8 mouse cellular contexts compared by ENCODE assay signal in genomic region chr16:57243858-57244248, GRCm38 (mm10). TPM values are rescaled to one million over a fixed set of nuclear protein-coding genes. Genes with fewer than 3 reads are reported as not detected.
DNase-seq lines count a peak whose midpoint lies in the region; ATAC-seq and TF ChIP-seq lines count a peak whose summit lies in the region.

No protein-coding gene starts in this region.

- no peaks in the 10 kb centered on the region for H3K9me3 ChIP-seq in heart, embryonic 12.5 days (replicated peaks)
- H3K9me3 ChIP-seq in limb, embryonic 14.5 days (ENCODE audit: control insufficient read depth, low read length), result no peaks in the 10 kb centered on the region

- no peak overlapping the region for H3K9ac ChIP-seq in heart, embryonic 12.5 days
- no peak overlapping the region for H3K9ac ChIP-seq in limb, embryonic 14.5 days (ENCODE audit: low read depth, low read length, severe bottlenecking)

- no peak for TF ChIP-seq POLR2A in limb, embryonic 14.5 days (IDR thresholded peaks at IDR 0.05; ENCODE audit: borderline replicate concordance, extremely low read depth, insufficient read depth, insufficient read length)

- H3K4me2 ChIP-seq in heart, embryonic 12.5 days, result no peak overlapping the region
- H3K4me2 ChIP-seq in limb, embryonic 14.5 days (replicated peaks; ENCODE audit: low read depth, low read length, severe bottlenecking), result no peak overlapping the region

- no peak overlapping the region for H3K4me3 ChIP-seq in heart, embryonic 12.5 days
- H3K4me3 ChIP-seq in limb, embryonic 14.5 days (replicated peaks; ENCODE audit: low read length), result no peak overlapping the region

- no peak overlapping the region for H3K27ac ChIP-seq in heart, embryonic 12.5 days (ENCODE audit: poor library complexity, severe bottlenecking)
- no peak overlapping the region; the same call in 1 of the 2 replicates for H3K27ac ChIP-seq in limb, embryonic 14.5 days (replicated peaks; ENCODE audit: low read depth, low read length)

- no peaks in the 10 kb centered on the region for H3K36me3 ChIP-seq in heart, embryonic 12.5 days
- no peaks in the 10 kb centered on the region for H3K36me3 ChIP-seq in limb, embryonic 14.5 days (ENCODE audit: control insufficient read depth, insufficient read depth, low read length)

- no peak for ATAC-seq in heart, embryonic 12.5 days (ENCODE audit: insufficient number of reproducible peaks, low FRiP score)
- peak; percentile 82 for ATAC-seq in limb, embryonic 14.5 days (ENCODE audit: low FRiP score, low read depth)

- no peaks in the 10 kb centered on the region for H3K4me1 ChIP-seq in heart, embryonic 12.5 days (replicated peaks)
- H3K4me1 ChIP-seq in limb, embryonic 14.5 days (ENCODE audit: control insufficient read depth, insufficient read depth, low read length), result peaks cover 9% of the 10 kb centered on the region; the same call in 1 of the 2 replicates

- peak; percentile 82 to 95 for DNase-seq in heart, adult 18-20 months
- peak; percentile 85 for DNase-seq in embryo, embryonic 11 days
- DNase-seq in gastrocnemius, postnatal 4 days (ENCODE audit: low spot score in 2 of 2), result peak; percentile 79 to 85
- DNase-seq in kidney, adult 9 months, result peak; percentile 80
- peak; percentile 91 for DNase-seq in limb, embryonic 14.5 days (ENCODE audit: low spot score)
- peak; percentile 84 for DNase-seq in naive thymus-derived CD4-positive, alpha-beta T cell, adult 2 months (ENCODE audit: low read depth)
- DNase-seq in spleen, postnatal 4 days (ENCODE audit: low spot score in 2 of 2), result peak; percentile 55 to 86

- WGBS in heart, embryonic 12.5 days, result 9% methylated on average over 6 of the region's 6 CpGs
- 6% methylated on average over 6 of the region's 6 CpGs for WGBS in limb, embryonic 14.5 days

- H3K27me3 ChIP-seq in heart, embryonic 12.5 days (replicated peaks), result no peaks in the 10 kb centered on the region
- H3K27me3 ChIP-seq in limb, embryonic 14.5 days (ENCODE audit: control insufficient read depth, insufficient read depth, low read length), result no peaks in the 10 kb centered on the region

RNA-seq across cellular contexts. Expression of gene Tbc1d23, which starts 12.5 kb away (rescaled TPM):
- total RNA-seq in heart, adult 18-20 months (2021), result 10 to 100 TPM; 23.7 to 26.7 TPM
- polyA plus RNA-seq in heart, embryonic 12.5 days (2016; fragmentation: Nextera tagmentation; extraction: Ambion mirVana), result 20.6 and 25.3 TPM in 2 replicates
- 10 to 100 TPM; 38.6 to 44.3 TPM for total RNA-seq in gastrocnemius, postnatal 4 days (2021)
- 46.6 and 51.5 TPM in 2 replicates for polyA plus RNA-seq in limb, embryonic 14.5 days (2012; rRNA removed)
- polyA plus RNA-seq in limb, embryonic 14.5 days (2014; fragmentation: Nextera tagmentation; extraction: Ambion mirVana), result 38.9 and 44.0 TPM in 2 replicates

RNA-seq across cellular contexts. Expression of gene Tmem30c, which starts 48.8 kb away (rescaled TPM):
- not detected for total RNA-seq in heart, adult 18-20 months (2021)
- polyA plus RNA-seq in heart, embryonic 12.5 days (2016; fragmentation: Nextera tagmentation; extraction: Ambion mirVana), result 0.08 TPM in 1 of 2 replicates, not detected in the other
- total RNA-seq in gastrocnemius, postnatal 4 days (2021), result not detected
- 0.08 and 0.35 TPM in 2 replicates for polyA plus RNA-seq in limb, embryonic 14.5 days (2012; rRNA removed)
- not detected in 2 replicates for polyA plus RNA-seq in limb, embryonic 14.5 days (2014; fragmentation: Nextera tagmentation; extraction: Ambion mirVana)
